Mouse (Mus musculus) neural tube, embryonic 10.5 days (tissue): ENCODE results near the gene Pfkfb1.

ENCODE experiments used
- DNase-seq: peaks from one replicate; pipeline ENCODE4 v3.0.0-alpha.2; 2017; ENCODE audit warnings: low spot score; ENCODE audit errors: extremely low spot score

Pfkfb1 gene

GRCm38 (mm10) chrX:150588023-150588764, at the start of gene Pfkfb1:
TSS of gene Pfkfb1 (plus strand) at chrX:150588229.
- peak; percentile 67 for DNase-seq

DNA sequence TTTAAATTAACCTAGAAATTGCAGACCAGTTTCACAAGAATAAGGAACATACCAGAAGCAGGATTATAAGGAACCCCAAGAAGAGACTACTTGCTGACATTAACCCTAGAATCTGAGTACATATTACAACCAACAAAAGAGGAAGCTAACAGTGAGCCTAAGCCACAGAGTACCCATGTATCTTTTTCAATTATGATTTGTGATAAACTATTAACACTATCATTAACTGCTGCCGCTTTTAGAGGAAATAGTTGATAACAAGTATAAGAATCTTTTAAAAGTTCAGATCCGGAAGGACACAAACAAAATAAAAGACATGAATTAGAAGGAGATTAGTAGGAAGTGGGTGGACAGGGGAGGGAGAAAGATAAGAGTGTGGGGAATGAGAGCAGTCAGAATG, 47.9 kb upstream of the Pfkfb1 start:
- no peak for DNase-seq

GRCm38 (mm10) chrX:150541684-150542083, 46.3 kb upstream of the Pfkfb1 start:
- no peak for DNase-seq

DNA sequence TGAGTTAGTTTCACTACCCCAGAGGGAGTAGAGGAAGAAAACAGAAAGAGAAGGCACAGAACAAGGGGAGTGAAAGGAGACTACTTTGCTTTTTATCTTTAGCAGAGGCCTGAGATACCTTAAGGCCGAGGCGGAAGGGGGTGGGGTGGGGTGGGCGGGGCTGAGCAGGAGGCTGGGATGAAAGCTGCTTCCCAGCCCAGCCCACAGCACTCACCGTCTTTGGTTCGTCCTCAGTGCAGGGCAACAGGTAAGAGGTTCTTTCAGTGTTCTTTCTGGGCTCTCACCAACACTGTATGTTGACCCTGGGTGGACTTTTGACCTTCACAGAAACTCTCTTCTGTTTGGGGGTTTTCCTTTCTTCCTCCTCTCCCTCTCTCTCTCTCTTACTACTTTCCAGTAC, 40.8 kb upstream of the Pfkfb1 start, which contains the start of gene Alas2:
Gene Alas2 (plus strand): TSS at position 137 of the 400 bp plus-strand sequence.
- DNase-seq: no peak

GRCm38 (mm10) chrX:150549639-150550038, 38.4 kb upstream of the Pfkfb1 start:
- no peak for DNase-seq

DNA sequence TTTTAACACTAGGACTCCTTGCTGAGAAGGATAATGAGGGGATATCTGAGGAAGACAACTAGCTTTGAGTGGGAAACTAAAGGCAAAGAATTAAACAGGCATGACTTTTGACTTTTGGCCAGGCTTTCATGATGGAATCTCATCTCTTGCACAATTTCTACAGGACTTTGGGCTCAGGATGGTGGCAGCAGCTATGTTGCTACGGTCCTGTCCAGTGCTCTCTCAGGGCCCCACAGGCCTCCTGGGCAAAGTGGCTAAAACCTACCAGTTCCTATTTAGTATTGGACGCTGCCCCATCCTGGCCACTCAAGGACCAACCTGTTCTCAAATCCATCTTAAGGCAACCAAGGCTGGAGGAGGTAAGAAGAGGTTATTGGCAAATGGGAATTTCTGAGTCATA, 36.0 kb upstream of the Pfkfb1 start:
- no peak for DNase-seq

DNA sequence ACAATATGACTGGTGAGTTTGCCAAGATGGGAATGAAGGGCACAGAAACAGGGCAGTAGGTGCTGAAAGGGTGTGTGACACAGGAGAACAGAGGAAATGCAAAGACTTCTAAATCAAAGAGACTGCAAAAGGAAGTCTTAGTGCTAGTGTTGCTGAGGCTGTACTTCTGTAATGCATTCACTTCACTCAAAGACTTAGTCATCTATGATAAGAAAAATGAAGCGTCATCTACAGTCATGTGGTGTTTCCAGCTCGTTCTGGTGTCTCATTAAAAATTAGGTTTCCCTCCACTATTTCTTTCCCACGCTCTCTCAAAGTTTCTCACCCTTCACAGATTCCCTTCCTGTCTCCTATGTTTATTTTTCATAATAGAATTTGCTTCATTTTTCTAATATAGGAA, 34.0 kb upstream of the Pfkfb1 start:
- DNase-seq: no peak

DNA sequence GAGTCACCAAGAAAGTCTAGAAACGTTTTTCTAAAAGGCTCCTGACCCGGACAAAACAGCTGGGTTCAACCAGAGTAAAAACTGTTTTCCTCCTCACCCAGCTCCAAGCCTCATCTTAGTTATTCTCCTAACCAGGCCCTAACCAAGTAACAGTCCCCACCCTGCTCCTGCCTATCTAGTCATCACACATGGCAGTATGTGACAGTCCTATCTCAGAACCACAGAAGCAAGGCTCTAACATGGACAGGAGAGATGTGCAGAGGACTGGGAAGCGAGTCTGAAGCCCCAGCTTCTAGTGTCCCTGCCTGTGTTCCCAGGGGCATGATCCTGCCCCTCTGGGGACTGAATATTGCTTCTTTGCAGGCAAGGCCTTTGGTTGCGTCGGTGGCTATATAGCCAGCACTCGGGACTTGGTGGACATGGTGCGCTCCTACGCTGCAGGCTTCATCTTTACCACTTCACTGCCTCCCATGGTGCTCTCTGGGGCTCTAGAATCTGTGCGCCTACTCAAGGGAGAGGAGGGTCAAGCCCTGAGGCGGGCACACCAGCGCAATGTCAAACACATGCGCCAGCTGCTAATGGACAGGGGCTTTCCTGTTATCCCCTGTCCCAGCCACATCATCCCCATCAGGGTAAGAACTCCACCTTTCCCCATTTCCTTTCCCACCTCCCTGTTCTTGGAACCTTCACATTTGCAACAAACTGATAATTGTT, 23.2 kb upstream of the Pfkfb1 start:
- DNase-seq: no peak

GRCm38 (mm10) chrX:150581921-150582320, 6.1 kb upstream of the Pfkfb1 start:
- no peak for DNase-seq

- no peak for DNase-seq
Measured at GRCm38 (mm10) chrX:150585116-150585515, 2.9 kb upstream of the Pfkfb1 start.

DNA sequence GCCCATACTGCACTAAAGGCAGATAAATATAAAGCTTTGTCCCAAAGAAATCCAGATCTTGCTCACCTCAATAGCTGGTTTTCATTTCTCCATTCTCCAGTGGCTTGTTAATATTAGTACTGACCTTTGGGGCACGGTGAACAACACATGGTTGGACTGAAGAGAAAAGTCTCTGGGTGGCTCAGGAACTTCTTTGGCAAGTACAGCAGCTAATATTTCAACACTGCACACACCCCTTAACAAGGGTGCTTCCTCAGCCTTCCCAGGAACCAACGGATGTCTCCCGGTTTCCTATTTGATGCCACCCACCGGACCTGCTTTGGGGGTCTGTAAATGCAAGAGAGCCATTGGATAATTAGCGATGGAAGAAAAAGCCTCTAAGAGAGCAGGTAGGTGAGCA, 1.7 kb downstream of the Pfkfb1 start, which contains the start of gene Apex2:
Gene Apex2 (minus strand): TSS at position 173 of the 400 bp plus-strand sequence.
- DNase-seq: no peak

- DNase-seq: no peak
Measured at GRCm38 (mm10) chrX:150593266-150594035, 5.4 kb downstream of the Pfkfb1 start.

DNA sequence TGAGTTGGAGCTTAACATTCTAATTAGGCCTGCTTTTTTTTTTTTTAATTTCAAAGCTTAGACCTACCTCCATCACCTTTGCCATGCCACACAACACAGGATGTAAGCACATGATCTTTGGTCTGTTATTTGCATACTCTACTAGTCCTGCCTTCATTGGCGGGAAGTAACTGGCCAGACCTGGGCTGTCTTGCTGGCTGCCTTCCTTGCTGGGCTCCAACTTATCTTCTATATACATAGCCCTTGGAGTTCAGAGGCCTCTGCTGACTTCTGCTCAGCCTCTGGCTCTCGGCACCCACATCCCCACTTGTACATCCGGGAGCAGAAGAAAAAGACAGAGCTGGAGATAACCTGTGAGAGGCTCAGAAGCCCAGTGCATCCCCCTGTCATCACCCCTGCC, 6.1 kb downstream of the Pfkfb1 start:
- DNase-seq: no peak

DNA sequence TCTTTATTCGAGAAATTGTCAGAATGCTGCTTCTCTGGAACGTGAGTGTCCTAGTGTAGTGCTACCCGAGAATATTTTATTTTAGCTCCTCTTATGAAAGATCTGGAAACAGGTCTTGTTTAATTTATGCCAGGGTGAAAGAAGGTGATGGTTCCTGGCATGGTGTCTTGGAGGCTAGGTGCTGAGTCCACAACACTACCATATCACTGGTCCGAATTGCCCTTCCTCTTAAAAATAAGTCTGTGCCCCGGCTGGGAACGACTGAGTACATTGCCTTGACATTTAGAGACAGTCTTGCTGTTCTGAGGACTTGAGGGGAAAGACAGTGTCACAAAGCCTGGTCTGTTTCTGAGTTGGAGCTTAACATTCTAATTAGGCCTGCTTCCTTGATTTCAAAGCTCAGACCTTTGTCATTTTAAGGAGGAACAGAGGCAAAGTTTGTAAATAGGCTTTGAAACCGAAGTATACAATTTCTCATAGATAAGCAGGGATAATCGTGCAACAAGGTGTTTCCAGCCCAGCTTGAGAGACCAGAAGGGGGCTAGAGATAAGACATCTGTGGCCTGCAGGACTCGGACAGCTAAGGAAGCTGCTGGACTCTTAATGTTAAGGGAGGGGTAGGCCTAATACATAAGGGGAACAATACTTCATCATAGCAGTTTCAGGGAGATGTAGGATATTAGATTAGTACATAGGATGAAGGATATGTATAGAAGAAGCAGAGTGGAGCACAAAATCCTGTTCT, 7.2 kb downstream of the Pfkfb1 start:
- no peak for DNase-seq

DNA sequence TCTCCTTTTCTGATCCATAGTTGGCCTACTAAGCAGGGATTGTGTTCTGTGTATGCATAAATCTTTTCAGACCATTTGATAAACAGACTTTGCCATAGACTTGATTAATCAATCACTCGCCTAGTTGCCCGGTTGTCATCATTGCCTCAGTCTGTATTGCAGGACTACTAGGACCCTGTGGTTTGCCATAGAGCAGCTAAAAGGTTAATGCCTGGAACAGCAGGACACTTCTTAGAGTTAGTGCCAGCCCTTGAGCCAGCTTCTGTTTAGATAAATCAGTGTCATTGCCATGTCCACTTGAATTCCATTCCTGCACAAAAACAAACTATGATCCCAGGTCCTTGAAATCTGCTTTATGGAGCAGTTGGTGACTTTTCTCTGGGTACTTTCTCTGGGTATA, 10.9 kb downstream of the Pfkfb1 start:
- DNase-seq: no peak

- no peak for DNase-seq
Measured at GRCm38 (mm10) chrX:150636421-150636820, 48.4 kb downstream of the Pfkfb1 start.

DNA sequence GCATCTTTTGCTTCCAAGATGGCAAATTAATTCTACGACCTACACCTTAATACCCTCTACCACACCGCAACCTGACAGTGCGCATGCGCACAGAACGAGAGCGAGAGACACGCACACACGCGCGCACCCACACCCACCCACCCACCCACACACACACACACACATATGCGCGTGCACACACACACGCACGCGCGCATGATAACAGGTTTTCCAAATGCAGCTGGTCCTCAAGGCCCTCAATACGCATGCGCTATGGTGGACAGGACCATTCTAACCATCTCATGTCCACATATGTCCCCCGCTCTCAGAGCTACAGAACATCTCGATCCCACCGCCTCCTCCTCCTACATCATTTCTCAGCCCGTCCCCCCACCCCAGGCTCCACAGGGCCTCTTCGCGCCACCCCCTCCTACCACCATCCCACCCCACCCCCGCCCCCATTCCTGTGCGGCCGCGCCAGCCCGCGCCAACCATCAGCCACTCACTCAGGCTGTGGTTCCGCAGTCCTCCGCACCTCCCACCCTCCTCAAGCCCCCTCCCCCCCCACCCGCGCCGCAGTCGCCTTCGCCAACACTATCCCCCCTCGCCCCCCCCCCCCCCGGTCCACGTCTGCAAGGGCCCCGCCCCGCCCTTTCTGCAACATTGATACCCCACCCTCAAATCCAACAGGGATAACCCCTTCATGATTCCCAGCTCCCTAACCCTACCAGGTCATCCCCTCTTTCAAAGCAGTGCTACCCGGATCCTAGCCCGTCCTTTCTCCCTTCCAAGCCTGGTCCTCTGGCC, 68.3 kb downstream of the Pfkfb1 start:
- DNase-seq: peak; percentile 40

- DNase-seq: peak; percentile 63
Measured at GRCm38 (mm10) chrX:150656908-150657796, 69.1 kb downstream of the Pfkfb1 start, which contains the start of gene Tro. TSS of gene Tro (minus strand) at chrX:150657583.

DNA sequence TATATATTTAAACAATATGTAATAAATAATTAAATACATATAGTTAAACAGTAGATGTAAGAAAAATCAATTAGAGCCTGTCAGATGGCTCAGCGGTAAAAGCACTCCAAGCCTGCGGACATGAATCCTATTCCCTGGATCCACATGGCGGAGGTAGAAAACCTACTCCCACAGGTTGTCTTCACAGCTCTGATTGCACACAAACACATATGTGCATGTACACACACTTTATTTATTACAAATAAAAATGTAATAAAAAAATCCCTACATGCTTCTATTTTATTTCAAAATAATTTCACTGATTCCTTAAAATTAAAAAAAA, 69.7 kb downstream of the Pfkfb1 start:
- DNase-seq: no peak

- DNase-seq: no peak
Measured at GRCm38 (mm10) chrX:150662809-150663208, 74.8 kb downstream of the Pfkfb1 start.
